Mouse (Mus musculus): Measurements from ENCODE around the gene Atp1b1. TPM values are rescaled to one million over a fixed set of nuclear protein-coding genes. Genes with fewer than 3 reads are reported as not detected.

Gene Atp1b1
- polyA plus RNA-seq, 1 experiment from 2014 or later = 131 TPM

DNA sequence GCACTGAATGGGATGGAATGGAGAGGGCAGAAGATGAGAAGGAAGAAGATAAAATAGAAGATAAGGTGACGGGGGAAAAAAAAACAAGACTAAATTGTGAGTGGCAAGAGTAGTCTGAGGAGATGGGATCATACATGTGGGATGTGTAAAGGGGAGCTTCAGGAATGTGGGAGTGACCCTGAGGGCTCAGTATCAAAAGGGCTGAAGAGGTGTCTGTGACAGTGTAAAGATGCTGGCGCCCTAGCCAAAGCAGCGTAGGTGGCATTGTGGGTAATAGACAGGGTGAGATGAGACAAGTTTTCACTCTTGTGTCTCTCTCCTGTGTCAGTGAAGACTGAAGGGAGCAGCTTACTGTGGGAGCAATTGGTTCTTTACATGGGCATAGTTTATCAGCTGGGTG is 58.6 kb downstream of the Atp1b1 start:
- 93% methylated on average over 3 of the region's 3 CpGs for WGBS
- Histone ChIP-seq H3K4me3 (no peak overlapping the region), H3K27me3 (no peaks in the 10 kb centered on the region), H3K27ac (no peak overlapping the region), H3K9me3 (peaks cover 6% of the 10 kb centered on the region), H3K4me1 (replicated peaks) (peaks cover 25% of the 10 kb centered on the region), H3K36me3 (peaks cover 34% of the 10 kb centered on the region), H3K4me2 (no peak overlapping the region), H3K9ac (no peak overlapping the region)
- no peak for ATAC-seq (ENCODE audit: low FRiP score)

DNA sequence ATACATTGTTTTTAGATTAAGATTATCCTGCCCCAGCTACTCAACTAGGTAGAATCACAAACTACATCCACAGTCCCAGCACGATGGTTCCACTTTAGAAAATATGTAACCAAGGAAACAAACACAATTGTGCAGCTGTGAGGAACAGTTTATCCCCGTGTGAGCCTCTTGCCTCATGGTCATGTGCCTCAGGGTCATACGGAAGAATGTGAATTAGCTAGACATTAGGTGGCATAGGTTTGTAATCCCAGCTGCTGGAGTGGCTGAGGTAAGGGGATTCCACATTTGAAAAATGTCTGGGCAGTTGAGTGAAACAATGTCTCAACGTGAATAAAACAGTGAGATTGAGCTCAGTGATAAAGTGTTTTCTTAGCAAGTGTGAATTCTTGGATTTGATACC is 60.5 kb downstream of the Atp1b1 start:
- Histone ChIP-seq H3K36me3 (peaks cover 19% of the 10 kb centered on the region), H3K4me3 (no peak overlapping the region), H3K27me3 (no peaks in the 10 kb centered on the region), H3K27ac (no peak overlapping the region), H3K9me3 (peaks cover 6% of the 10 kb centered on the region), H3K4me1 (replicated peaks) (peaks cover 25% of the 10 kb centered on the region), H3K4me2 (no peak overlapping the region), H3K9ac (no peak overlapping the region)
- WGBS = 41% methylated on average over 4 of the region's 4 CpGs
- no peak for ATAC-seq (ENCODE audit: low FRiP score)

DNA sequence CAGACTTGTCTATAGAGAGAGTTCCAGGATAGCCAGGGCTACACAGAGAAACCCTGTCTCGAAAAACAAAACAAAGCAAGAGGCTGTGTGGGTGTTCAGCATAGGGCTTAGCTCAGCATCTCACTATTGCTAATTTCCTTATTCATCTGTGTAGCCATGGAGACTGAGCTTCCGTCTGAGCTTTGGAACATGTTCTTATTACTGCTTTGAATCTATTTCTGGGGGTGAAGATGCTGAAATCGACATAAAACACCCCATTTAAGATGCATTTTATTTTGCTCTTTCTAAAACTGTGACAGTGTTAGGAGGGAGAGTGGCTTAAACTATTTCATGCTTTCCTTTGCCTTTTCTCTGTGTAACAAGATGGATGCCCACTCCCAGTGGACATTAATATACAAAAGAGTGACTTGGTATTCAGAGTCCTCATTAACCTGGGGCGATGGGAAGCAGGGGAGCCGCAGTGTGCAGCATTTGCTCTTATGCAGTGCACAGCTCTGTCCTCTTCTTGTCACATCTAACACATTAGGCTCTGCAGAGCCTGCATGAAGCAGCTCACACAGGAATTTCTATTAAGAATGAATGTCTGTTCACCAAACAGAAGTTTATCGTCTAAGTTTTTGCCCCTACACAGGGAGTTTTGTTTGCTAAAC is 62.9 kb downstream of the Atp1b1 start:
- 39% methylated on average over 6 of the region's 6 CpGs for WGBS
- H3K4me1 ChIP-seq (replicated peaks) = peaks cover 37% of the 10 kb centered on the region
- H3K9ac ChIP-seq = peak overlapping the region; percentile 39; the same call in 1 of the 2 replicates
- no peaks in the 10 kb centered on the region for H3K27me3 ChIP-seq
- H3K4me2 ChIP-seq = no peak overlapping the region
- no peak overlapping the region for H3K4me3 ChIP-seq
- peaks cover 3% of the 10 kb centered on the region; the same call in 1 of the 2 replicates for H3K36me3 ChIP-seq
- H3K9me3 ChIP-seq = no peaks in the 10 kb centered on the region
- H3K27ac ChIP-seq = peak overlapping the region; percentile 71
- ATAC-seq (ENCODE audit: low FRiP score) = peak; percentile 90

DNA sequence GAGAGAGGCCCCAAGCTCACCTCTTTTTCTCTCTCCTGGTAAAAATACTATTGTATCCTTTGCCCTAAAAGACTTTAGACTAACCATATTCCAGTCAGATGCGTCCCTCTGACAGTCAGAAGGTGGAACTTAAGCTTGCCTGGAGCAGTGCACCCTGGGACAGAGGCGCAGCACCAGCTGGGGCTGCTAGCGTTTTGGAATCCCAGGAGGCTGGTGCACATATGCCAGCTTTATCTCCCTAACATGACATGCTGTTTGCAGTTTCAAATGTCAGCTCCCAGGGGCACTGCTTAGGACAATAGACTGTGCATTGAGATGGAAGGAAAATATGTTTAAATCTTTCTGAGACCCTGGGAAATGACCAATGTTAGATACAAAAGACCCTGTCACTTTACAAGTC is 66.0 kb downstream of the Atp1b1 start:
- Histone ChIP-seq H3K27me3 (no peaks in the 10 kb centered on the region), H3K4me3 (no peak overlapping the region), H3K4me1 (replicated peaks) (peaks cover 32% of the 10 kb centered on the region), H3K36me3 (peaks cover 7% of the 10 kb centered on the region), H3K4me2 (no peak overlapping the region), H3K9me3 (no peaks in the 10 kb centered on the region), H3K27ac (0 out of 2 replicates have a peak overlapping the region, but pooled peaks have one; percentile 5), H3K9ac (no peak overlapping the region)
- peak; percentile 62 for ATAC-seq (ENCODE audit: low FRiP score)
- WGBS = 17% methylated on average over 3 of the region's 3 CpGs

DNA sequence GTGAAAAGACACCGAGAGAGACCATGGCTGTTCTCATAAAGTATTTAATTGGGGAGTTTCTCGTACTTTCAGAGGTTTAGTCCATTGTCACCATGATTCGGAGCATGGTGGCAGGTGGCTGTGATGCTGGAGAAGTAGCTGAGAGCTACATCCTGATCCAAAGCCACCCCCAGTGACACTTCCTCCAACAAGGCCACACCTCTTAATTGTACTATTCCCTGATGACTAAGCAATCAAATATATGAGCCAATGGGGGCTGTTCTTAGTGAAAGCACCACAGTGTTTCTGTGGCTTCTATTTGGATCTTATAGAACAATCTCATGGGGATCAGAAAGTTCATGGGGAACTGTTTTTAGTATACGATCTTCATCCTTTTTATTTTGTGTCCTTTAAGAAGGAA is 68.4 kb downstream of the Atp1b1 start:
- Histone ChIP-seq H3K4me2 (no peak overlapping the region), H3K27ac (no peak overlapping the region), H3K4me1 (replicated peaks) (peaks cover 17% of the 10 kb centered on the region), H3K27me3 (no peaks in the 10 kb centered on the region), H3K9ac (no peak overlapping the region), H3K4me3 (no peak overlapping the region), H3K36me3 (peaks cover 11% of the 10 kb centered on the region), H3K9me3 (no peaks in the 10 kb centered on the region)
- 82% methylated on average over 4 of the region's 4 CpGs for WGBS
- ATAC-seq (ENCODE audit: low FRiP score) = no peak

Other genes with a start within 250 kb of the Atp1b1 start
- 5.8 and 7.1 TPM in 2 replicates for gene Slc19a2, start 209.3 kb downstream of the Atp1b1 start, polyA plus RNA-seq (2015; fragmentation: Nextera tagmentation; extraction: Ambion mirVana)
- 22.7 TPM in 2 replicates for gene Ccdc181, start 182.8 kb downstream of the Atp1b1 start, polyA plus RNA-seq (2015; fragmentation: Nextera tagmentation; extraction: Ambion mirVana)
- gene Nme7, start 154.2 kb downstream of the Atp1b1 start, polyA plus RNA-seq (2015; fragmentation: Nextera tagmentation; extraction: Ambion mirVana) = 30.1 and 30.3 TPM in 2 replicates
- gene Blzf1, start 150.9 kb downstream of the Atp1b1 start, polyA plus RNA-seq (2015; fragmentation: Nextera tagmentation; extraction: Ambion mirVana) = 32.1 and 33.0 TPM in 2 replicates

Measured in hindbrain, embryonic 13.5 days (tissue).